Mouse (Mus musculus) limb, embryonic 14.5 days (tissue): ENCODE data around the gene Cep131. TPM values are rescaled to one million over a fixed set of nuclear protein-coding genes. Genes with fewer than 3 reads are reported as not detected.

Experiments used
- ATAC-seq: fragments of 200-750 bp; cut with Nextera tagmentation; 2 replicates; pipeline ENCODE4 v1.8.0; 2017; ENCODE audit warnings: low read depth, moderate number of reproducible peaks, moderate TSS enrichment; ENCODE audit not compliant: low FRiP score
- DNase-seq: peaks from one replicate; pipeline ENCODE4 v3.0.0-alpha.2; 2015; ENCODE audit warnings: low spot score
- H3K27ac ChIP-seq: fragments of 300-500 bp; sonication (generic); replicated peaks from 2 replicates; pipeline ENCODE4 v1.5.1; 2014; ENCODE audit warnings: low read depth, mild to moderate bottlenecking, low read length, moderate library complexity, mixed read lengths
- H3K27me3 ChIP-seq: fragments of 300-500 bp; sonication (generic); 2 replicates; pipeline ENCODE4 v1.6.1; 2014; ENCODE audit warnings: low read length, mixed read lengths; ENCODE audit not compliant: control insufficient read depth, insufficient read depth
- H3K36me3 ChIP-seq: fragments of 300-500 bp; sonication (generic); 2 replicates; pipeline ENCODE4 v1.6.1; 2014; ENCODE audit warnings: mild to moderate bottlenecking, low read length, moderate library complexity, mixed read lengths; ENCODE audit not compliant: control insufficient read depth, insufficient read depth
- H3K4me1 ChIP-seq: fragments of 300-500 bp; sonication (generic); 2 replicates; pipeline ENCODE4 v1.6.1; 2014; ENCODE audit warnings: antibody characterized with exemption, low read length, mixed read lengths; ENCODE audit not compliant: control insufficient read depth, insufficient read depth
- H3K4me2 ChIP-seq: fragments of 300-500 bp; sonication (generic); replicated peaks from 2 replicates; pipeline ENCODE4 v1.6.1; 2014; ENCODE audit warnings: low read depth, mild to moderate bottlenecking, low read length, moderate library complexity; ENCODE audit not compliant: severe bottlenecking
- H3K4me3 ChIP-seq: fragments of 300-500 bp; sonication (generic); replicated peaks from 2 replicates; pipeline ENCODE4 v1.5.1; 2014; ENCODE audit warnings: low read length
- H3K9ac ChIP-seq: fragments of 300-500 bp; sonication (generic); 2 replicates; pipeline ENCODE4 v1.6.1; 2014; ENCODE audit warnings: mild to moderate bottlenecking, low read depth, low read length, moderate library complexity; ENCODE audit not compliant: severe bottlenecking
- H3K9me3 ChIP-seq: fragments of 300-500 bp; sonication (generic); 2 replicates; pipeline ENCODE4 v1.6.1; 2016; ENCODE audit warnings: low read length; ENCODE audit not compliant: control insufficient read depth
- POLR2A ChIP-seq: fragments of 200-500 bp; IDR thresholded peaks from 2 replicates; pipeline ENCODE4 v1.8.0; 2012; ENCODE audit warnings: inconsistent platforms, mild to moderate bottlenecking, moderate library complexity, borderline replicate concordance; ENCODE audit not compliant: insufficient read depth, insufficient read length; ENCODE audit errors: extremely low read depth
- WGBS: fragments of 180-500 bp; shearing (Covaris S2); extraction: QIAGEN DNeasy Blood & Tissue Kit; methylation state at CpG from one replicate; pipeline ENCODE4 v1.1.7; 2014; 5-methylcytosine and 5-hydroxymethylcytosine counted together
- polyA plus RNA-seq, 2 experiments: library from polyadenylated mRNA; depleted of rRNA in 1 of 2; stranded (reverse) in 1 of 2; unstranded in 1 of 2; fragments of >200 nt; fragmentation: Nextera tagmentation in 1 of 2; extraction: Ambion mirVana in 1 of 2; gene quantifications; 2 replicates each; pipeline versions ENCODE4 v1.2.1 to v1.2.3; 2012 to 2014

Cep131 gene
- polyA plus RNA-seq, 2 experiments: 23.3 to 31.7 TPM

DNA sequence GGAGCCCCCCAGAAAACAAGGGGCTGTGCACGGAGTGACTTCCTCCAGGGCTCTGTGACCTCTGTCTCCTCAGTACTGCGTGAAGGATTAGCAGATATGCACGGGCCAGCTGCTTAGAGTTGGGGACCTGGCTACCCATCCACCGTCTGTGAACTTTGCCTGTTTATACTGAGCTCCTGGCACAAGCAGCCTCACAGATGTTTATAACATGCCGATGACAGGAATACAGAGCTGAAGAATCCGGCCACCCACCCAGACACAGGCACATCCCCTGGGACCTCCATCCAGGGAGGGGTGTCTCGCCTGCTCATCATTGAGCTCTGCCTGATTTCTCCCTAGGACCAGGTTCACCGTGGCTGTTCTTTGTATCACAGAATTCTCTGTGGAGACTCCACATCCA, 54.6 kb downstream of the Cep131 start:
- no peak for TF ChIP-seq POLR2A
- DNase-seq (no peak), ATAC-seq (no peak)
- H3K27me3 ChIP-seq: no peaks in the 10 kb centered on the region
- H3K36me3 ChIP-seq: no peaks in the 10 kb centered on the region
- no peak overlapping the region for H3K27ac ChIP-seq
- H3K9ac ChIP-seq: no peak overlapping the region
- 47% methylated on average over 8 of the region's 8 CpGs for WGBS
- H3K4me1 ChIP-seq: no peaks in the 10 kb centered on the region
- H3K9me3 ChIP-seq: no peaks in the 10 kb centered on the region
- no peak overlapping the region for H3K4me2 ChIP-seq
- no peak overlapping the region for H3K4me3 ChIP-seq

GRCm38 (mm10) chr11:120030145-120030901, 56.3 kb downstream of the Cep131 start:
- no peak overlapping the region for H3K4me2 ChIP-seq
- H3K9me3 ChIP-seq: no peaks in the 10 kb centered on the region
- peak; percentile 62 for ATAC-seq
- WGBS: 30% methylated on average over 10 of the region's 10 CpGs
- no peak for DNase-seq
- H3K4me1 ChIP-seq: no peaks in the 10 kb centered on the region
- H3K4me3 ChIP-seq: no peak overlapping the region
- no peak for TF ChIP-seq POLR2A
- H3K27ac ChIP-seq: no peak overlapping the region
- H3K36me3 ChIP-seq: no peaks in the 10 kb centered on the region
- no peaks in the 10 kb centered on the region for H3K27me3 ChIP-seq
- no peak overlapping the region for H3K9ac ChIP-seq

DNA sequence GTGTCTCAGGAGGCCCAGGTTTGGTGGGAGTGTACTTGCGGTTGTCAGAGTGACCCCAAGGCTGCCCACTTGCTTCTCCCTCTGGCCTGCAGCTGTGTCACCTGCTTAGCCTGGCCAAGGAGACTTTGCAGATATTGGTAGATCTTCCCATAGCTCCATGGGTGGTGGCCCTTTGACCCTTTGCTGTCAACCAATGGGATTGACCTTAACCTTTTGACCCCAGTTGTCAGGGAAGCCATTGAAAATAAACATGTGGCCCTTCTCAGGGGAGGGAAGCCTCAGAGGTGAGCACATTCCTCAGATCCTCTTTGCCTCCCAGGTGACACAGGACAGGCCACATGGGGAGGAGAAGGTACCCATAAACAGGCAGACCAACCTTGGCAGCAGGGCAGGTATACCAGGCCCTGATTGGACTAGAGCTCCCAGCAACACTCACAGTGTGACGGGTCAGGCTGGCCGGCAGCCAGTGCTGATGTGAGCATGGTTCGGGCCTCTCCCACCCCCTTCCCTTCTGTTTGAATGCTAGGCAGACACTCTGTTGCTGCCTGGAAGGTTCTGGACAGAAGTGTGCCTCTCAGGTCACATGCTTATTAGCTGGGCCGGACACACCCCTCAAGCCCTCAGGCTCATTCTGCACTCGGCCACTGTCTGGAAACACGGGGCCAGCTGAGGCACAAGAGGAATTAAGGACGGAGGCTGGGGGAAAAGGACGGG, 57.0 kb downstream of the Cep131 start:
- no peak for ATAC-seq

DNA sequence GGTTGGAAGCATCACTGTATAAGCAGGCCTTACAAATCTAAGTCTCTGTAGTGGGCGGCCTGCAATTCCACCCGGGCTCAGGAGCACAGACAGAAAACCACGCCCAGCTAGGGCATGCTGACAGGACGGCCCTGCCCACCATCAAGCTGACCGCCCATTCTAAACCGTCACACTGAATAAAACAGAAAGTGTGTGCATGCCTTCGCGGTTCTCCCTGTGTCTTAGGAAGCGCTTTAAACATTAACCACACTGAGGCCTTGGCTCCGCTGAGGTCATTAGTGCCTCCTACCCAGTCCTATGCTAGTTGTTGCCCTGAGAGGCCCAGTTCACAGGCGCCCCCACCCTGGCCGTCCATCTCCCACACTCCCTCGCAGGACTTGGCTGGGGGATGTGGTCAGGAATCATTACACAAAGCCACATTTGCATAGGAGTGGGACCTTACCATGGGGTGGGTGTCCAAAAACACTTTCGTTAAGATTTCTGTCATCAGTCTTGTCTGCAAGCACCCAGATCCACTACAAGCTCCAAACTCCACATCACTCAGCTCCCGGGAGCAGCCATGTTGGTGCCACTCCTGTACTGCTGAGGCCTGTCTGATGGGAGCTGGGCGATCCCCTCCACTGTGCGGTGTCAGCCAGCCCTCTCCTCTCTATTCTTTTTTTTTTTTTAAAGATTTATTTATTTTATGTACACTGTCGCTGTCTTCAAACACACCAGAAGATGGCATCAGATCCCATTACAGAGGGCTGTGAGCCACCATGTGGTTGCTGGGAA, 58.1 kb downstream of the Cep131 start:
- Histone ChIP-seq H3K27ac (no peak overlapping the region), H3K4me3 (no peak overlapping the region), H3K27me3 (no peaks in the 10 kb centered on the region), H3K9ac (no peak overlapping the region), H3K4me2 (no peak overlapping the region), H3K4me1 (no peaks in the 10 kb centered on the region), H3K36me3 (no peaks in the 10 kb centered on the region), H3K9me3 (no peaks in the 10 kb centered on the region)
- DNase-seq: no peak
- TF ChIP-seq POLR2A: no peak
- WGBS: 82% methylated on average over 18 of the region's 18 CpGs
- no peak for ATAC-seq

More for the DNA sequence above, 57.0 kb downstream of the Cep131 start:
- WGBS: 48% methylated on average over 9 of the region's 9 CpGs
- Histone ChIP-seq H3K9ac (no peak overlapping the region), H3K4me1 (no peaks in the 10 kb centered on the region), H3K27ac (no peak overlapping the region), H3K36me3 (no peaks in the 10 kb centered on the region), H3K27me3 (no peaks in the 10 kb centered on the region), H3K4me3 (no peak overlapping the region), H3K9me3 (no peaks in the 10 kb centered on the region), H3K4me2 (no peak overlapping the region)
- no peak for DNase-seq
- TF ChIP-seq POLR2A: no peak

GRCm38 (mm10) chr11:120026941-120027340, 59.7 kb downstream of the Cep131 start:
- Histone ChIP-seq H3K9ac (no peak overlapping the region), H3K9me3 (no peaks in the 10 kb centered on the region), H3K27me3 (no peaks in the 10 kb centered on the region), H3K36me3 (no peaks in the 10 kb centered on the region), H3K4me2 (no peak overlapping the region), H3K4me1 (peaks cover 5% of the 10 kb centered on the region), H3K27ac (no peak overlapping the region), H3K4me3 (no peak overlapping the region)
- WGBS: 77% methylated on average over 3 of the region's 3 CpGs
- ATAC-seq (no peak), DNase-seq (no peak)
- TF ChIP-seq POLR2A: no peak
